ENCODE assay signal across 22 mouse cellular contexts in the genomic region with DNA sequence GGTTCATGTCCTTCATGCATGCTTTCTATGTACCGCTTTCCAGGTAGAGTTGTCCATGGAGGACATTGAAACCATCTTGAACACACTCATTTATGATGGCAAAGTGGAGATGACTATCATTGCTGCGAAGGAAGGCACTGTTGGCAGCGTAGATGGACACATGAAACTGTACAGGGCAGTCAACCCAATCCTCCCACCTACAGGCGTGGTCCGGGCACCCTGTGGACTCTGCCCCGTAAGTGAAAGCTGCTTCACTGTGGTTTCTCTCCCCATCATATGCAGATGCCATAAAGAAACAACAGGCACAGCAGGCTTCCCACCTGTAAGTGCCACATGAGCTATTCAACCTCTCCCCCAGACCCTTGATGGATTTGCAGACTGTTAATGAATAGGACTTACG. TPM values are rescaled to one million over a fixed set of nuclear protein-coding genes. Genes with fewer than 3 reads are reported as not detected.
DNase-seq lines count a peak whose midpoint lies in the region; ATAC-seq lines count a peak whose summit lies in the region.
"Had no signal": no experiment of that assay in that cellular context is flagged by ENCODE, and none has a peak within 500 bp of the region (broad histone marks: within the 10 kb centered on the region; RNA-seq: fewer than 3 reads in every experiment).

No protein-coding gene starts in this region.

- no peak for ATAC-seq in kidney, embryonic 15.5 days (replicated peaks; ENCODE audit: low FRiP score)
- no peak for ATAC-seq in forebrain, embryonic 15.5 days (replicated peaks)
- ATAC-seq: activated CD4-positive, CD25-positive, alpha-beta regulatory T cell, adult 4 months; forebrain, embryonic 14.5 days had no signal

- H3K27ac ChIP-seq in kidney, embryonic 15.5 days = no peak overlapping the region
- H3K27ac ChIP-seq in forebrain, embryonic 15.5 days (replicated peaks) = no peak overlapping the region
- H3K27ac ChIP-seq: forebrain, embryonic 10.5 days; heart, adult 2 months; heart, embryonic 10.5 days; heart, embryonic 13.5 days; hindbrain, embryonic 12.5 days; hindbrain, embryonic 15.5 days had no signal

- H3K4me1 ChIP-seq in kidney, embryonic 15.5 days = no peaks in the 10 kb centered on the region
- no peaks in the 10 kb centered on the region for H3K4me1 ChIP-seq in forebrain, embryonic 15.5 days
- H3K4me1 ChIP-seq: forebrain, embryonic 10.5 days; heart, embryonic 10.5 days; heart, embryonic 13.5 days; hindbrain, embryonic 12.5 days; hindbrain, embryonic 15.5 days had no signal

- no peaks in the 10 kb centered on the region for H3K27me3 ChIP-seq in kidney, embryonic 15.5 days
- no peaks in the 10 kb centered on the region for H3K27me3 ChIP-seq in forebrain, embryonic 15.5 days
- H3K27me3 ChIP-seq: heart, embryonic 13.5 days; hindbrain, embryonic 12.5 days; hindbrain, embryonic 15.5 days had no signal

- DNase-seq in kidney, adult 11 months = peak; percentile 43
- peak; percentile 45 for DNase-seq in kidney, adult 9 months
- DNase-seq in kidney, postnatal 14 days = peak; percentile 32
- DNase-seq in gastrocnemius, adult 18-20 months (ENCODE audit: low spot score) = no peak
- DNase-seq: adrenal gland, adult 8-10 months; adrenal gland, postnatal 25 days; cerebellum, adult 18-20 months; cerebellum, adult 9-10 months; cerebellum, postnatal 14 days; gastrocnemius, postnatal 10 days; gastrocnemius, postnatal 36 days; heart, adult 2 months; heart, postnatal 14 days had no signal

- no peaks in the 10 kb centered on the region for H3K9me3 ChIP-seq in kidney, embryonic 15.5 days (replicated peaks)
- H3K9me3 ChIP-seq in forebrain, embryonic 15.5 days = no peaks in the 10 kb centered on the region
- H3K9me3 ChIP-seq: forebrain, embryonic 10.5 days; heart, embryonic 10.5 days; heart, embryonic 13.5 days; hindbrain, embryonic 12.5 days; hindbrain, embryonic 15.5 days had no signal

- whole genome bisulfite sequencing in kidney, embryonic 15.5 days = 84% methylated on average over 7 of the region's 7 CpGs
- WGBS in forebrain, embryonic 15.5 days = 97% methylated on average over 7 of the region's 7 CpGs

- H3K4me2 ChIP-seq in kidney, embryonic 15.5 days = no peak overlapping the region
- no peak overlapping the region for H3K4me2 ChIP-seq in forebrain, embryonic 15.5 days (replicated peaks)
- H3K4me2 ChIP-seq: heart, embryonic 13.5 days; hindbrain, embryonic 12.5 days; hindbrain, embryonic 15.5 days had no signal

- H3K9ac ChIP-seq in kidney, embryonic 15.5 days = no peak overlapping the region
- H3K9ac ChIP-seq in forebrain, embryonic 15.5 days (replicated peaks) = no peak overlapping the region
- H3K9ac ChIP-seq: heart, embryonic 13.5 days; hindbrain, embryonic 12.5 days; hindbrain, embryonic 15.5 days had no signal

- H3K4me3 ChIP-seq in kidney, embryonic 15.5 days (replicated peaks) = no peak overlapping the region
- no peak overlapping the region for H3K4me3 ChIP-seq in forebrain, embryonic 15.5 days
- H3K4me3 ChIP-seq: forebrain, embryonic 10.5 days; heart, adult 2 months; heart, embryonic 10.5 days; heart, embryonic 13.5 days; hindbrain, embryonic 12.5 days; hindbrain, embryonic 15.5 days had no signal

- peaks cover 91% of the 10 kb centered on the region for H3K36me3 ChIP-seq in kidney, embryonic 15.5 days
- H3K36me3 ChIP-seq in forebrain, embryonic 15.5 days = peaks cover 89% of the 10 kb centered on the region

RNA-seq across cellular contexts. Expression of a gene that starts 9.6 kb away (rescaled TPM):
- 26.1 and 30.0 TPM in 2 replicates for polyA plus RNA-seq in kidney, embryonic 15.5 days (2015; fragmentation: Nextera tagmentation; extraction: Ambion mirVana)
- 30.5 and 31.7 TPM in 2 replicates for polyA plus RNA-seq in forebrain, embryonic 15.5 days (2015; fragmentation: Nextera tagmentation; extraction: Ambion mirVana)
- 1 to 10 TPM; 9.1 to 9.5 TPM for total RNA-seq in gastrocnemius, adult 18-20 months (2021)

RNA-seq across cellular contexts. Expression of a gene that starts 9.9 kb away (rescaled TPM):
- polyA plus RNA-seq in kidney, embryonic 15.5 days (2015; fragmentation: Nextera tagmentation; extraction: Ambion mirVana) = 0.91 and 1.2 TPM in 2 replicates
- polyA plus RNA-seq in forebrain, embryonic 15.5 days (2015; fragmentation: Nextera tagmentation; extraction: Ambion mirVana) = 4.5 and 5.2 TPM in 2 replicates
- total RNA-seq in gastrocnemius, adult 18-20 months (2021) = under 1 TPM; 0.27 to 0.52 TPM

RNA-seq across cellular contexts. Expression of a gene that starts 13.5 kb away (rescaled TPM):
- polyA plus RNA-seq in kidney, embryonic 15.5 days (2015; fragmentation: Nextera tagmentation; extraction: Ambion mirVana) = 78.2 and 80.7 TPM in 2 replicates
- 58.9 and 59.3 TPM in 2 replicates for polyA plus RNA-seq in forebrain, embryonic 15.5 days (2015; fragmentation: Nextera tagmentation; extraction: Ambion mirVana)
- 1 to 10 TPM; 5.9 TPM for total RNA-seq in gastrocnemius, adult 18-20 months (2021)

RNA-seq across cellular contexts. Expression of a gene that starts 18.9 kb away (rescaled TPM):
- polyA plus RNA-seq in kidney, embryonic 15.5 days (2015; fragmentation: Nextera tagmentation; extraction: Ambion mirVana) = 105 and 108 TPM in 2 replicates
- 69.9 and 72.9 TPM in 2 replicates for polyA plus RNA-seq in forebrain, embryonic 15.5 days (2015; fragmentation: Nextera tagmentation; extraction: Ambion mirVana)
- total RNA-seq in gastrocnemius, adult 18-20 months (2021) = 10 to 100 TPM; 10.5 to 11.8 TPM

RNA-seq across cellular contexts. Expression of a gene that starts 56.7 kb away (rescaled TPM):
- polyA plus RNA-seq in kidney, embryonic 15.5 days (2015; fragmentation: Nextera tagmentation; extraction: Ambion mirVana) = 39.4 and 42.4 TPM in 2 replicates
- polyA plus RNA-seq in forebrain, embryonic 15.5 days (2015; fragmentation: Nextera tagmentation; extraction: Ambion mirVana) = 53.5 and 56.9 TPM in 2 replicates
- 10 to 100 TPM; 75.6 to 87.0 TPM for total RNA-seq in gastrocnemius, adult 18-20 months (2021)
